Mouse (Mus musculus) spleen, adult 2 months (tissue): ENCODE measurements at regions not wholly inside any gene's neighbourhood (a gene's known extent, or its start where the extent isn't known, plus 50 kb on each side); places are given as distances from the start of the nearest gene placed in this dataset.

ENCODE experiments used
- CTCF ChIP-seq: fragments of 200-500 bp; IDR thresholded peaks from 2 replicates; pipeline ENCODE4 v1.5.1; 2011; ENCODE audit warnings: mild to moderate bottlenecking, inconsistent platforms; ENCODE audit not compliant: insufficient read depth, insufficient read length, insufficient replicate concordance; ENCODE audit errors: extremely low read depth
- POLR2A ChIP-seq: fragments of 200-500 bp; IDR thresholded peaks from 2 replicates; pipeline ENCODE4 v1.6.1; 2011; ENCODE audit warnings: low read depth, low read length, inconsistent platforms

- TF ChIP-seq POLR2A (no peak), CTCF (no peak)
Measured at GRCm38 (mm10) chr6:37689696-37690095, 159.7 kb downstream of the Akr1d1 start.
